Mouse (Mus musculus): ENCODE measurements around the gene Raver2. TPM values are rescaled to one million over a fixed set of nuclear protein-coding genes. Genes with fewer than 3 reads are reported as not detected.

Raver2 gene
- total and polyA plus RNA-seq, 3 experiments: 0.04 TPM; not detected in 2

- in situ Hi-C loops (cut with MboI; ENCODE audit: low pct_ligation_motif_present, low pct_unique_long_range_greater_than_20kb, low sequenced_read_pairs) (no loop called here), dilution Hi-C loops (cut with MboI; ENCODE audit: extremely low pct_ligation_motif_present, extremely low pct_unique_long_range_greater_than_20kb, low sequenced_read_pairs) (no loop called here)
- no peaks in the 10 kb centered on the region for H3K9me3 ChIP-seq (replicated peaks; ENCODE audit: low read length)
- no peaks in the 10 kb centered on the region for H3K27me3 ChIP-seq (replicated peaks)
- no peak overlapping the region for H3K27ac ChIP-seq (ENCODE audit: insufficient read depth, low read depth)
- no peak overlapping the region for H3K4me2 ChIP-seq (ENCODE audit: insufficient read depth, low read depth, poor library complexity, severe bottlenecking)
- H3K79me2 ChIP-seq (replicated peaks; ENCODE audit: control insufficient read depth, extremely low read depth, insufficient read depth, poor library complexity, severe bottlenecking): no peaks in the 10 kb centered on the region
- H3K9ac ChIP-seq (ENCODE audit: insufficient read depth, low read depth): no peak overlapping the region
- no peak for DNase-seq (ENCODE audit: extremely low read depth)
- H3K4me3 ChIP-seq (replicated peaks in 1 of 3; ENCODE audit: low read depth in 2 of 3, low read length in 2 of 3, poor library complexity in 1 of 3): no peak overlapping the region
- H3K4me1 ChIP-seq (ENCODE audit: control insufficient read depth in 1 of 2, insufficient read depth in 2 of 2): 0 out of 4 replicates have a peak, but pooled peaks cover 0 to 2% of the 10 kb centered on the region in 2 experiments
- TF ChIP-seq MXI1 (IDR thresholded peaks at IDR 0.05; ENCODE audit: low read depth, low read length): no peak
- TF ChIP-seq HCFC1 (IDR thresholded peaks at IDR 0.05; ENCODE audit: low read depth, low read length): no peak
- no peak for TF ChIP-seq USF1 (IDR thresholded peaks at IDR 0.05; ENCODE audit: low read depth, low read length)
- no peak for TF ChIP-seq MEF2A (IDR thresholded peaks at IDR 0.05; ENCODE audit: borderline replicate concordance, low read depth, low read length)
- no peak for TF ChIP-seq SIN3A (IDR thresholded peaks at IDR 0.05; ENCODE audit: low read length)
- no peak for TF ChIP-seq ELF1 (IDR thresholded peaks at IDR 0.05; ENCODE audit: low read depth, low read length)
- no peak for TF ChIP-seq E2F4 (IDR thresholded peaks at IDR 0.05; ENCODE audit: insufficient replicate concordance, low read depth, low read length)
- no peak for TF ChIP-seq ETS1 (conservative IDR thresholded peaks at IDR 0.05; ENCODE audit: low read depth, low read length)
- H3K36me3 ChIP-seq (replicated peaks in 1 of 2; ENCODE audit: control insufficient read depth in 1 of 2, insufficient read depth in 1 of 2, low read length in 1 of 2): no peaks in the 10 kb centered on the region
Observed at GRCm38 (mm10) chr4:101093292-101093691, 24.5 kb downstream of the Raver2 start.

- dilution Hi-C loops (cut with MboI; ENCODE audit: extremely low pct_ligation_motif_present, extremely low pct_unique_long_range_greater_than_20kb, low sequenced_read_pairs): no loop called here
- H3K4me3 ChIP-seq (replicated peaks in 1 of 3; ENCODE audit: low read depth in 2 of 3, low read length in 2 of 3, poor library complexity in 1 of 3): no peak overlapping the region
Observed at GRCm38 (mm10) chr4:101107122-101107521, 38.3 kb downstream of the Raver2 start.

More at GRCm38 (mm10) chr4:101107122-101107521, 38.3 kb downstream of the Raver2 start:
- in situ Hi-C loops (cut with MboI; ENCODE audit: low pct_ligation_motif_present, low pct_unique_long_range_greater_than_20kb, low sequenced_read_pairs): no loop called here
- DNase-seq (ENCODE audit: extremely low read depth): no peak
- H3K79me2 ChIP-seq (replicated peaks; ENCODE audit: control insufficient read depth, extremely low read depth, insufficient read depth, poor library complexity, severe bottlenecking): no peaks in the 10 kb centered on the region
- H3K27me3 ChIP-seq (replicated peaks): no peaks in the 10 kb centered on the region
- TF ChIP-seq NELFE (IDR thresholded peaks at IDR 0.05; ENCODE audit: low read depth, low read length) (no peak), MEF2A (IDR thresholded peaks at IDR 0.05; ENCODE audit: borderline replicate concordance, low read depth, low read length) (no peak), SMC3 (IDR thresholded peaks at IDR 0.05; ENCODE audit: low read depth, low read length) (no peak), BHLHE40 (IDR thresholded peaks at IDR 0.05; ENCODE audit: low read depth, low read length) (no peak), ZNF384 (IDR thresholded peaks at IDR 0.05; ENCODE audit: low read depth, low read length) (no peak), HCFC1 (IDR thresholded peaks at IDR 0.05; ENCODE audit: low read depth, low read length) (no peak), MAZ (IDR thresholded peaks at IDR 0.05; ENCODE audit: low read depth, low read length) (no peak), JUND (conservative IDR thresholded peaks at IDR 0.05; ENCODE audit: low read depth, low read length) (no peak), USF2 (conservative IDR thresholded peaks at IDR 0.05; ENCODE audit: low read depth, low read length) (no peak), E2F4 (IDR thresholded peaks at IDR 0.05; ENCODE audit: insufficient replicate concordance, low read depth, low read length) (no peak), POLR2AphosphoS2 (IDR thresholded peaks at IDR 0.05; ENCODE audit: low read depth, low read length) (no peak), PAX5 (IDR thresholded peaks at IDR 0.05; ENCODE audit: low read length) (no peak), MYC (IDR thresholded peaks at IDR 0.05; ENCODE audit: low read depth, low read length) (no peak), RCOR1 (conservative IDR thresholded peaks at IDR 0.05; ENCODE audit: low read depth, low read length) (no peak), GABPA (IDR thresholded peaks at IDR 0.05; ENCODE audit: insufficient replicate concordance, low read depth, low read length) (no peak), IRF4 (IDR thresholded peaks at IDR 0.05; ENCODE audit: low read depth, low read length) (no peak), ETS1 (conservative IDR thresholded peaks at IDR 0.05; ENCODE audit: low read depth, low read length) (no peak), SIN3A (IDR thresholded peaks at IDR 0.05; ENCODE audit: low read length) (no peak)
- no peak overlapping the region for H3K27ac ChIP-seq (ENCODE audit: insufficient read depth, low read depth)
- no peak overlapping the region for H3K4me2 ChIP-seq (ENCODE audit: insufficient read depth, low read depth, poor library complexity, severe bottlenecking)
- H3K36me3 ChIP-seq (replicated peaks in 1 of 2; ENCODE audit: control insufficient read depth in 1 of 2, insufficient read depth in 1 of 2, low read length in 1 of 2): no peaks in the 10 kb centered on the region
- no peaks in the 10 kb centered on the region for H3K4me1 ChIP-seq (ENCODE audit: control insufficient read depth in 1 of 2, insufficient read depth in 2 of 2)
- no peak overlapping the region for H3K9ac ChIP-seq (ENCODE audit: insufficient read depth, low read depth)
- H3K9me3 ChIP-seq (replicated peaks; ENCODE audit: low read length): no peaks in the 10 kb centered on the region
